Mouse (Mus musculus) left cerebral cortex, postnatal 10 days (tissue): ENCODE data around the gene Trp73. TPM values are rescaled to one million over a fixed set of nuclear protein-coding genes. Genes with fewer than 3 reads are reported as not detected.
A peak's percentile ranks its signal among the peaks of the same experiment; 100 is the strongest.

ENCODE experiments used
- DNase-seq, 2 experiments: peaks; one replicate each; pipeline ENCODE4 v3.0.0; 2021 to 2022; ENCODE audit warnings: low spot score in 2 of 2, mixed read lengths in 1 of 2; ENCODE audit errors: extremely low spot score in 1 of 2
- intact Hi-C: fragments of 180-260 bp; cut with DNase I; formaldehyde crosslinking; loops from one replicate; pipeline ENCODE4 v1.15.1; 2025
- total RNA-seq, 2 experiments: library from RNA; stranded (reverse); gene quantifications; 2 replicates each; pipeline ENCODE4 v1.2.3; 2021

The Trp73 gene
- total RNA-seq, 2 experiments from 2014 or later, result 1.0 to 1.6 TPM

- intact Hi-C loops, result no loop called here
- DNase-seq, result peak in 1 of 2 experiments; percentile 62
Observed at GRCm38 (mm10) chr4:154021432-154021831, 118.6 kb downstream of the Trp73 start.

DNA sequence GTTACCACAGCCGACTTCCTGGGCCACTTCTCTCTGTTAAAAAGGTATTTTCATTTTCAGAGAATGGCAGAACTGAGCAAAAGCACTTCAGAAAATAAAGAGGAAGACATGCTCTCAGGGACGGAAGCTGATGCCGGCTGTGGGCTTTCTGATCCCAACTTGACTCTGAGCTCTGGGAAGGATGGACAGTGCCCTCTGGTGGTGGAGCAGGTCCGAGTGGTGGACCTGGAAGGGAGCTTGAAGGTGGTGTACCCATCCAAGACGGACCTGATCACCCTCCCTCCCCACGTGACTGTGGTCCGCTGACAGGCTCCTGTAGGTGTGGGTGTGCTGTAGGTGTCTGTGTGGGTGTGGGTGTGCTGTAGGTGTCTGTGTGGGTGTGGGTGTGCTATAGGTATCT, 120.4 kb downstream of the Trp73 start:
- intact Hi-C loops, result no loop called here
- peak in 1 of 2 experiments; percentile 66 for DNase-seq

DNA sequence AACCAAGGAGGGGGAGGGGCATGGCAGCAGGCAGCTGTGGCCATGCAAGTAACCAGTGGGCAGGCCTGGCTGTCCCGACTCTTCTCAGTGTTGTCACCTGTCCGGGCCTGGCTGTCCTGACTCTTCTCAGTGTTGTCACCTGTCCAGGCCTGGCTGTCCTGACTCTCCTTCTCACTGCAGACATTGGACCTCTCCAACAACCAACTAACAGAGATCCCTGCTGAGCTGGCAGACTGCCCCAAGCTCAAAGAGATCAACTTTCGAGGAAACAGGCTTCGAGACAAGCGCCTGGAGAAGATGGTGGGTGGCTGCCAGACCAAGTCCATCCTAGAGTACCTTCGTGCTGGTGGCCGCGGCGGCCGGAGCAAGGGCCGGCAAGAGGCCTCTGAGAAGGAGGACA, 124.5 kb downstream of the Trp73 start:
- no peak for DNase-seq
- intact Hi-C loops, result no loop called here

GRCm38 (mm10) chr4:154012132-154012882, 127.7 kb downstream of the Trp73 start:
- no peak for DNase-seq
- intact Hi-C loops, result no loop called here

- peak; percentile 80 to 89 for DNase-seq
- intact Hi-C loops, result no loop called here
Observed at GRCm38 (mm10) chr4:154011646-154012089, 128.3 kb downstream of the Trp73 start, which contains the start of gene Lrrc47. TSS of gene Lrrc47 (plus strand) at chr4:154011731.

DNA sequence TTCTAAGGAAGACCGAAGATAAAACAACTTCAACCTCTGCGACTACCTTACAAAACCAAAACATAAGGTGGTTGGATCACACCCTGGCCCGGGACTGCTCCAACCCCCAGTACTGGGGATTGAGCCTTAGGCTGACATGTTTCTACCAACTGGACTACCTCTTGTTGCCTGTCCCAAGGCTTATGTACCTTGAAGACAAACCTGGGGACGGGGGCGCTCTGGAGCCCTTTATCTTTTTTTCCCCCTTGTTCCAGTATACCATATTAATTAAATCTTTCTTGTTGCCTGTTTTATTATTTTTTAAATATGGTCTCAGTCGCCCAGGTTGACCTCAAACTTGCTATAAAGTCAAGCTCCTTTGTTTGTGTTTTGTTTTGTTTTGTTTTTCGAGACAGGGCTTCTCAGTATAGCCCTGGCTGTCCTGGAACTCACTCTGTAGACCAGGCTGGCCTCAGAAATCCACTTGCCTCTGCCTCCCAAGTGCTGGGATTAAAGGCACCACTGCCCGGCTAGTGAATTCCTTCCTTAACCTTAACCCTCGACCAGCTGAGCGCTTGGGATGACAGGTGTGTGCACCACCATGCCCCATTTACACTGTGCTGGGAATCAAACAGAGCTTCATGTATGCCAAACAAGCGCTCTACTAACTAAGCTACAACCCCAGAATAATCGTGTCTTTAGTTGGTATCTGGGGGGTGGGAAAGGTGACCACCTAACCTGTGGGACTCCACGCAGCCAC, 128.9 kb downstream of the Trp73 start:
- intact Hi-C loops, result no loop called here
- no peak for DNase-seq

DNA sequence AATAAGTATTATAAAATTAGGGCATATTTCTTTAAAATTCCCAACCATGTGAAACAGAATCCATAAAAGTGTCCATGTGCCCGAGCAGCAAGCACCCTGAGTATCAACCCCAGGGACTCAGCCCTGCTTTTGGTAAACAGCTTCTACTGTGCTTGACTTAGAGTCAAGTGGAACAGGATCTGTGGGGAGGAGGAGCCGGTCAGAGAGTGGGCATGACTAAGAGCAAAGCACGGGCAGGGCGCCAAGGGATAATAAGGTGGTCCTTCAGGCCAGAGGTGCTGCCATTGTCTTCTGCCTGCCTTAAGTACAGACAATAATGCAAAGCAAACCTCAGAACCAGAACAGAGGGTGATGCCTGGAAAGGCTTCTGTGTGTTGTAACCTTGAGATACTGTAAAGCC, 132.2 kb downstream of the Trp73 start:
- no peak for DNase-seq
- intact Hi-C loops, result no loop called here

- intact Hi-C loops, result no loop called here
- no peak for DNase-seq
Observed at GRCm38 (mm10) chr4:154006264-154006663, 133.7 kb downstream of the Trp73 start.

Other genes starting within 250 kb of the Trp73 start
- gene A430005L14Rik, start 183.0 kb downstream of the Trp73 start, total RNA-seq, result 10 to 100 TPM; 15.9 to 18.5 TPM
- 10 to 100 TPM; 12.1 to 13.8 TPM for gene Dffb, start 165.1 kb downstream of the Trp73 start, total RNA-seq
- gene Cep104, start 165.0 kb downstream of the Trp73 start, total RNA-seq, result 10 to 100 TPM; 23.8 to 24.0 TPM
- gene Lrrc47, start 128.5 kb downstream of the Trp73 start, total RNA-seq, result 10 to 100 TPM; 54.8 to 58.4 TPM
- 1 to 10 TPM; 2.4 to 2.8 TPM for gene Smim1, start 114.0 kb downstream of the Trp73 start, total RNA-seq
- under 1 TPM; 0.43 to 0.65 TPM for gene Ccdc27, start 97.5 kb downstream of the Trp73 start, total RNA-seq
- gene Wrap73, start 2.2 kb upstream of the Trp73 start, total RNA-seq, result 10 to 100 TPM; 24.4 to 25.1 TPM
- gene Tprgl, start 20.5 kb upstream of the Trp73 start, total RNA-seq, result 100 to 1,000 TPM; 136 to 140 TPM
- gene Megf6, start 30.5 kb upstream of the Trp73 start, total RNA-seq, result 10 to 100 TPM in 1 of 2 experiments, 1 to 10 TPM in 1; 9.2 to 16.3 TPM
- gene Arhgef16, start 161.5 kb upstream of the Trp73 start, total RNA-seq, result under 1 TPM; 0.21 to 0.69 TPM
- gene B230104I21Rik, start 195.9 kb upstream of the Trp73 start, total RNA-seq, result not detected